Mouse (Mus musculus) small intestine, adult 2 months (tissue): ENCODE measurements around the gene Ufc1. TPM values are rescaled to one million over a fixed set of nuclear protein-coding genes. Genes with fewer than 3 reads are reported as not detected.

Experiments
- H3K27ac ChIP-seq: fragments of 200-500 bp; 2 replicates; pipeline ENCODE4 v1.5.1; 2012; ENCODE audit warnings: low read depth, low read length, control low read depth, inconsistent platforms; ENCODE audit not compliant: insufficient read depth
- H3K27me3 ChIP-seq: fragments of 200-500 bp; 2 replicates; pipeline ENCODE4 v1.6.1; 2012; ENCODE audit warnings: mild to moderate bottlenecking, moderate library complexity, low read length, inconsistent platforms; ENCODE audit not compliant: control insufficient read depth, insufficient read depth
- H3K36me3 ChIP-seq: fragments of 200-500 bp; 2 replicates; pipeline ENCODE4 v1.6.1; 2012; ENCODE audit warnings: mild to moderate bottlenecking, low read length, control low read depth, inconsistent platforms; ENCODE audit not compliant: control insufficient read depth, insufficient read depth
- H3K4me1 ChIP-seq: fragments of 200-500 bp; 2 replicates; pipeline ENCODE4 v1.6.1; 2012; ENCODE audit warnings: low read length, inconsistent platforms, mixed read lengths; ENCODE audit not compliant: control insufficient read depth, insufficient read depth, insufficient read length
- H3K4me3 ChIP-seq: fragments of 200-500 bp; 2 replicates; pipeline ENCODE4 v1.5.1; 2012; ENCODE audit warnings: low read depth, mild to moderate bottlenecking, control low read depth, inconsistent platforms, low read length, moderate library complexity
- CTCF ChIP-seq: fragments of 200-500 bp; IDR thresholded peaks from 2 replicates; pipeline ENCODE4 v1.5.1; 2012; ENCODE audit warnings: low read depth, mild to moderate bottlenecking, control low read depth, inconsistent platforms, low read length, moderate library complexity, mixed read lengths; ENCODE audit not compliant: insufficient replicate concordance, insufficient read length; ENCODE audit errors: extremely low read depth
- POLR2A ChIP-seq: fragments of 200-500 bp; IDR thresholded peaks from 2 replicates; pipeline ENCODE4 v1.6.1; 2012; ENCODE audit warnings: low read depth, mild to moderate bottlenecking, control low read depth, inconsistent platforms, low read length, moderate library complexity
- WGBS: fragments of 180-500 bp; shearing (Covaris S2); methylation state at CpG from one replicate; pipeline ENCODE4 v1.1.7; 2018; 5-methylcytosine and 5-hydroxymethylcytosine counted together
- polyA plus RNA-seq: library from polyadenylated mRNA; depleted of rRNA; stranded (reverse); fragments of >200 nt; gene quantifications from 2 replicates; pipeline ENCODE4 v1.2.3, GENCODE M21; 2012

Ufc1 gene
- polyA plus RNA-seq, 1 experiment = 10.8 TPM

DNA sequence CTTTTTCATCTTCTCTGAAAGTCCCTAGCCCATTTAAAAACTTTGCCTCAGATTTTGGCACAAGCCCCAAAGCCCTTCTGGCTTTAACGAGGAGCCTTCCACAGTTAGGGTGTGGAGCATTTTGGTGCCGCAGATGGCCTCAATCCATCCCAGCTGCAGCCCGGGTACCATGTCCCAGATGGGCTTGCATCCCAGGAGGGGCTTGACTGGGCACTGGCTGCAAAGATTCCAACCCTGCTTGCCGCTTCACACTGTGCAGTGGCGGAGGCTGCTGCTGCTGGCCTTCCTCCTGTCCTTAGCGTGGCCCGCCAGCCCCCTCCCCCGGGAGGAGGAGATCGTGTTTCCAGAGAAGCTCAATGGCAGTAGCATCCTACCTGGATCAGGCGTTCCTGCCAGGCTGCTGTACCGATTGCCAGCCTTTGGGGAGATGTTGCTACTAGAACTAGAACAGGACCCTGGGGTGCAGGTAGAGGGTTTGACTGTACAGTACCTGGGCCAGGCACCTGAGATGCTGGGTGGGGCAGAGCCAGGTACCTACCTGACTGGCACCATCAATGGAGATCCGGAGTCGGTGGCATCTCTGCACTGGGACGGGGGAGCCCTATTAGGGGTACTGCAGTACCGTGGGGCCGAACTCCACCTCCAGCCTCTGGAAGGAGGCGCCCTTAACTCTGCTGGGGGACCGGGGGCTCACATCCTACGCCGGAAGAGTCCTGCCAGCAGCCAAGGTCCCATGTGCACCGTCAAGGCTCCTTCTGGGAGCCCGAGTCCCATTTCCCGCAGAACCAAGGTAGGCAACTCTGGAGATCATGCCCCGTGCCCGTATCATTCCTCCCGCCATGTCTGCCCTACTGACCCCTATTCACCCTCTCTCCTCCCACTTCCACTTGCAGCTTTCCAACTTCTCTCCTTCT is 43.9 kb downstream of the Ufc1 start, which contains the start of gene Ndufs2:
TSS of gene Ndufs2 (minus strand) at position 709 of the 914 bp plus-strand sequence.
- Histone ChIP-seq H3K4me1 (peaks cover 16% of the 10 kb centered on the region), H3K27me3 (no peaks in the 10 kb centered on the region), H3K36me3 (no peaks in the 10 kb centered on the region), H3K4me3 (peak within 1 kb of the TSS; percentile 42), H3K27ac (no peak within 1 kb of the TSS)
- WGBS = 46% methylated on average over 26 of the region's 26 CpGs
- TF ChIP-seq POLR2A (no peak), CTCF (no peak)

GRCm38 (mm10) chr1:171249913-171250600 is 44.8 kb downstream of the Ufc1 start, which contains the start of gene Adamts4:
Gene Adamts4, plus strand, starts transcription at chr1:171250421.
- Histone ChIP-seq H3K27ac (no peak within 1 kb of the TSS), H3K27me3 (no peaks in the 10 kb centered on the region), H3K36me3 (peaks cover 3% of the 10 kb centered on the region), H3K4me3 (peak within 1 kb of the TSS; percentile 42), H3K4me1 (peaks cover 17% of the 10 kb centered on the region)
- WGBS = 51% methylated on average over 5 of the region's 5 CpGs
- TF ChIP-seq CTCF = no peak
- no peak for TF ChIP-seq POLR2A

DNA sequence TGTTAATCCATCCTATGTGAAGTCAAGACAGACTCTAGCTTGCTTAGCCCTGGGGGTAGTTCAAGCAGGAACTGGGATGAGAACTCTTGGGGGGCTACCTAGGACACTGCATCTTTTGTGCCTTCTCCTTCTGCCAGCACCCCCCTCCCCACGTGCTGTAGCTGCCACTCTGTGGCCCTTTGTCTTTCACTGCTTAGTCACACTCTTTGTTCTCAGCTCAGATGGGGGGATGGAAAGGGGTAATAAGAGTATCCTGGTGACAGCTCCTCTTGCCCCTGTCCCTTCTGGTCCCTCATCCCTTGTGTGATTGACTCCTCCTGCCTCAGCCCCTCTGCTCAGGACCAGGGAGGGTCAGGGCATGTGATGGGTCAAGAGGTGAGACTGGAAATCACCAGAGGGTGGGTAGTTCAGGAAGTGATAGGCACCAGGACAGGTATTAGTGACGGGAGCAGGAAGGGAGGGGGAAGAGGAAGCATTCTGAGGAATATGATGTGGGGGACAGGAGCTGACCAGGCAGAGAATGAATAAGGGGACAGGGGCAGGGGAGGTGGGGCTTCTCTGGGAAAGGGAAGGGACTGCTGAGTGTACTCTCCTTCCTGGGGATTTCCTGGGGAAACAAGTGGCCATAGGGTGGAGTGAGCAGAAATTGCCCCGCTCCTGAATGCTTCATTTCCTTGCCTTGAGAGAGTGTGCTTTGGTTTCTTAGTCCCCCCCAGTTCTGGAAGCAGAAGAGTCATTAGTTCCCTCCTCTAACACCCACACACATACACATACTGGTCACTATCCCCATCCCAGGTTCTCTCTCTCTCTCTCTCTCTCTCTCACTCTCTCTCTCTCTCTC is 46.2 kb downstream of the Ufc1 start:
- no peak for TF ChIP-seq CTCF
- TF ChIP-seq POLR2A = no peak
- peaks cover 17% of the 10 kb centered on the region for H3K4me1 ChIP-seq
- H3K27ac ChIP-seq = peak overlapping the region; percentile 14
- no peaks in the 10 kb centered on the region for H3K27me3 ChIP-seq
- peaks cover 11% of the 10 kb centered on the region for H3K36me3 ChIP-seq
- WGBS = 66% methylated on average over 3 of the region's 3 CpGs
- no peak overlapping the region for H3K4me3 ChIP-seq

DNA sequence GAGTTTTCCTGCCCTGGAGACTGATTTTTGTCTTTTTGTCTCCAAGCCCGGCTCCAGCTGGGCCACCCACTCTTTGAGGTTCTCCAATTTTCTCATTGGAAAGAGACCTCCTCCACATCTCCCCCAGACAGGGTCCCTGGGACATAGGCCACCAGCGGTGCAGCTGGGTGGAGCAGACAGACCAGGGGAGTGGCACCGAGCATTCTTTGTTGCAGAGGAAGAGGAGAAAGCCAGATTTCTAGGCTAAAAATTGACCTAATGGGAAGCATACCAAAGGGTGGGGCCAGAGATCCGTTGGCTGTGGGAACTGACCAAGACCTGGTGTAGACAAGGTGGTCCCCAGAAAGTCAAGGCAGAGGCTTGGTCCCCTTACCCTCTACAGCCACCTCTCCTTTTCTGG is 46.9 kb downstream of the Ufc1 start:
- peaks cover 17% of the 10 kb centered on the region for H3K4me1 ChIP-seq
- WGBS = 13% methylated on average over 4 of the region's 4 CpGs
- peaks cover 15% of the 10 kb centered on the region for H3K36me3 ChIP-seq
- peak overlapping the region; percentile 72; the same call in 1 of the 2 replicates for H3K27ac ChIP-seq
- TF ChIP-seq POLR2A = no peak
- TF ChIP-seq CTCF = no peak
- H3K27me3 ChIP-seq = no peaks in the 10 kb centered on the region
- no peak overlapping the region for H3K4me3 ChIP-seq

DNA sequence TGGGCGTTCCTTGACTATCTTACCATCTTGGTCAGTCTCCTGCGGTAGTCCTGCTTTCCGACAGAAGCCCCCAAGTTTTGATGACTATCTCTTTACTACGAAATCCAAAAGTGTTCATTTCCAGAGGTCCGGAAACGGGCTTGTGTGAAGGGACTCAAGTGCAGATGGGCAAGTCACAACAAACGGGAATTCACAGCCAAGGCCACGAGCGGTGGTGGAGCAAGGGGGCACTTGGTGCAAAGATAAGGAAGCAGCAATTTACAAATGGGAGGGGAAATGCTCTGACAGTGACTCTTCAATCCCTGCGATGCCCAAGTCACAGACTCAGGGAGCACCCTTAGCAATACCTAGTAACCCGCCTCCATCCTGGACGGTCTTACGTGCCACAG is 47.4 kb downstream of the Ufc1 start:
- peak overlapping the region; percentile 56 for H3K4me3 ChIP-seq
- H3K27ac ChIP-seq = peak overlapping the region; percentile 72
- H3K27me3 ChIP-seq = no peaks in the 10 kb centered on the region
- TF ChIP-seq CTCF (no peak), POLR2A (no peak)
- WGBS = 5% methylated on average over 13 of the region's 13 CpGs
- peaks cover 17% of the 10 kb centered on the region for H3K4me1 ChIP-seq
- peaks cover 17% of the 10 kb centered on the region for H3K36me3 ChIP-seq

- Histone ChIP-seq H3K4me3 (peak overlapping the region; percentile 73), H3K27me3 (no peaks in the 10 kb centered on the region), H3K4me1 (peaks cover 17% of the 10 kb centered on the region), H3K27ac (peak overlapping the region; percentile 72), H3K36me3 (peaks cover 18% of the 10 kb centered on the region)
- TF ChIP-seq CTCF (peak; percentile 92), POLR2A (peak; percentile 65)
- WGBS = 1% methylated on average over 41 of the region's 41 CpGs
Measured at GRCm38 (mm10) chr1:171246709-171247452, 47.9 kb downstream of the Ufc1 start.
